Mouse (Mus musculus) layer of hippocampus, postnatal 36 days (tissue): ENCODE measurements around the gene Padi3. TPM values are rescaled to one million over a fixed set of nuclear protein-coding genes. Genes with fewer than 3 reads are reported as not detected.

Experiments used
- total RNA-seq, 2 experiments: library from RNA; stranded (reverse); gene quantifications; 2 replicates each; pipeline ENCODE4 v1.2.3; 2021

Padi3 gene
- total RNA-seq, 2 experiments from 2014 or later, result not detected

Other genes starting within 250 kb of the Padi3 start
- gene Arhgef10l, start 144.6 kb downstream of the Padi3 start, total RNA-seq, result 10 to 100 TPM; 41.7 to 43.9 TPM
- 10 to 100 TPM; 87.9 to 90.7 TPM for gene Rcc2, start 110.1 kb downstream of the Padi3 start, total RNA-seq
- gene Padi6, start 68.0 kb downstream of the Padi3 start, total RNA-seq, result not detected
- gene Padi4, start 36.4 kb downstream of the Padi3 start, total RNA-seq, result not detected
- gene Padi1, start 35.1 kb upstream of the Padi3 start, total RNA-seq, result not detected
- 10 to 100 TPM; 22.1 to 24.4 TPM for gene Padi2, start 95.7 kb upstream of the Padi3 start, total RNA-seq
- gene Sdhb, start 150.6 kb upstream of the Padi3 start, total RNA-seq, result 100 to 1,000 TPM; 175 to 186 TPM
- gene Atp13a2, start 176.2 kb upstream of the Padi3 start, total RNA-seq, result 100 to 1,000 TPM; 150 to 154 TPM
- 1 to 10 TPM; 5.7 to 5.8 TPM for gene Mfap2, start 199.8 kb upstream of the Padi3 start, total RNA-seq
- gene Crocc, start 249.9 kb upstream of the Padi3 start, total RNA-seq, result 10 to 100 TPM; 73.7 to 77.2 TPM